Mouse (Mus musculus) ES-Bruce4 (cell line): ENCODE data around the gene Rasgrp1.
A peak's percentile ranks its signal among the peaks of the same experiment; 100 is the strongest.

Experiments
- CTCF ChIP-seq: IDR thresholded peaks from one replicate; pipeline ENCODE4 v1.8.1; 2011; ENCODE audit warnings: low read depth, low read length
- POLR2A ChIP-seq: IDR thresholded peaks from one replicate; pipeline ENCODE4 v1.8.1; 2011; ENCODE audit warnings: low read length; ENCODE audit not compliant: insufficient read depth

DNA sequence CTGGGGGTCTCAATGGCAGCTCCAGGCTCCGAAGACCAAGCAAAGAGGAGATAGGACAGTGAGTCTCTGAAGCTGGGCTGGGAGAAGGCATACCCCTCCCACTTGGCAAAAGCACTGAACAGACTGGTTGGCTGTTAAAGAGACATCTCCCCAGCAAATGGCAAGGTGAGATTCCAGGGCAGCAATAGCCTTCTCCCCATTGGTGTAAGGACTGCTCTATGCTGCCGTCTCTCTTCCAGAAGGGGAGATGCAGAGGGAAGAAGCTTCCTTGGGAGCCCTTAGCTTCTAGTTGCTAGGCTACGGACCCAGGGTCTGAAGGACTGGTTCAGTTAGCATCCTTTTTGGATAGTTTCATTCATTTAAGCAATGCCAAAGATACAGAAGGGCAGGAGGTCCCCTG lies 4.3 kb downstream of the Rasgrp1 start:
- no peak for TF ChIP-seq POLR2A
- peak; percentile 49 for TF ChIP-seq CTCF
